8 mouse cellular contexts compared by ENCODE assay signal in genomic region chr9:94691311-94692087, GRCm38 (mm10). TPM values are rescaled to one million over a fixed set of nuclear protein-coding genes. Genes with fewer than 3 reads are reported as not detected.
A peak's percentile ranks its signal among the peaks of the same experiment; 100 is the strongest.
DNase-seq lines count a peak whose midpoint lies in the region; ATAC-seq and TF ChIP-seq lines count a peak whose summit lies in the region.
"Had no signal": no experiment of that assay in that cellular context is flagged by ENCODE, and none has a peak within 500 bp of the region (broad histone marks: within the 10 kb centered on the region; RNA-seq: fewer than 3 reads in every experiment).

No protein-coding gene starts in this region.

- TF ChIP-seq POLR2A in embryonic fibroblast, embryonic 13.5 days (IDR thresholded peaks at IDR 0.05; ENCODE audit: low read depth, low read length) = no peak

- H3K9ac ChIP-seq in neural tube, embryonic 13.5 days = no peak overlapping the region
- no peak overlapping the region for H3K9ac ChIP-seq in liver, embryonic 13.5 days

- no peaks in the 10 kb centered on the region for H3K27me3 ChIP-seq in neural tube, embryonic 13.5 days
- no peaks in the 10 kb centered on the region for H3K27me3 ChIP-seq in liver, embryonic 13.5 days

- H3K27ac ChIP-seq in neural tube, embryonic 13.5 days (replicated peaks) = peak overlapping the region; percentile 24; the same call in 1 of the 2 replicates
- peak overlapping the region; percentile 39 for H3K27ac ChIP-seq in embryonic fibroblast, embryonic 13.5 days (ENCODE audit: insufficient read depth, low read length)
- H3K27ac ChIP-seq in liver, embryonic 13.5 days = peak overlapping the region; percentile 63; the same call in 1 of the 2 replicates
- no peak overlapping the region for H3K27ac ChIP-seq in layer of hippocampus, adult 2 months

- no peak overlapping the region for H3K4me3 ChIP-seq in neural tube, embryonic 13.5 days
- H3K4me3 ChIP-seq in embryonic fibroblast, embryonic 13.5 days (ENCODE audit: insufficient read depth, low read length) = no peak overlapping the region
- no peak overlapping the region for H3K4me3 ChIP-seq in liver, embryonic 13.5 days (replicated peaks)
- no peak overlapping the region for H3K4me3 ChIP-seq in layer of hippocampus, adult 2 months

- H3K4me1 ChIP-seq in neural tube, embryonic 13.5 days (replicated peaks) = peaks cover 10% of the 10 kb centered on the region
- H3K4me1 ChIP-seq in embryonic fibroblast, embryonic 13.5 days (ENCODE audit: control insufficient read depth, insufficient read depth, low read length) = peaks cover 9% of the 10 kb centered on the region
- peaks cover 52% of the 10 kb centered on the region for H3K4me1 ChIP-seq in liver, embryonic 13.5 days (replicated peaks)

- WGBS in neural tube, embryonic 13.5 days = 36% methylated on average over 10 of the region's 10 CpGs
- WGBS in liver, embryonic 13.5 days (ENCODE audit: insufficient replicate concordance) = 21% methylated on average over 10 of the region's 10 CpGs

- no peak for TF ChIP-seq CTCF in embryonic fibroblast, embryonic 13.5 days (IDR thresholded peaks at IDR 0.05; ENCODE audit: borderline replicate concordance, insufficient read depth, low read length)
- TF ChIP-seq CTCF in layer of hippocampus, adult 2 months (conservative IDR thresholded peaks at IDR 0.05) = no peak

- DNase-seq in neural tube, embryonic 10.5 days (ENCODE audit: extremely low spot score, low spot score) = no peak
- DNase-seq in liver, embryonic 13.5 days = no peak
- peak; percentile 56 to 69 for DNase-seq in thymus, postnatal 36 days
- DNase-seq in layer of hippocampus, adult 2 months (ENCODE audit: low spot score in 2 of 2) = no peak
- DNase-seq in right cerebral cortex, postnatal 4 days = no peak
- DNase-seq: midbrain, embryonic 14.5 days had no signal

- H3K9me3 ChIP-seq in neural tube, embryonic 13.5 days = no peaks in the 10 kb centered on the region
- no peaks in the 10 kb centered on the region for H3K9me3 ChIP-seq in liver, embryonic 13.5 days (replicated peaks)

- no peaks in the 10 kb centered on the region for H3K36me3 ChIP-seq in neural tube, embryonic 13.5 days
- no peaks in the 10 kb centered on the region for H3K36me3 ChIP-seq in liver, embryonic 13.5 days

- ATAC-seq in neural tube, embryonic 13.5 days (ENCODE audit: low read depth) = no peak
- no peak for ATAC-seq in liver, embryonic 13.5 days (ENCODE audit: low read depth)

- no peak overlapping the region for H3K4me2 ChIP-seq in neural tube, embryonic 13.5 days
- no peak overlapping the region for H3K4me2 ChIP-seq in liver, embryonic 13.5 days

RNA-seq across cellular contexts. Expression of gene Slc9a9, which starts 21.8 kb away (rescaled TPM):
- polyA plus RNA-seq in neural tube, embryonic 13.5 days (2015; fragmentation: Nextera tagmentation; extraction: Ambion mirVana) = 13.2 and 13.9 TPM in 2 replicates
- 2.4 and 7.7 TPM in 2 replicates for polyA plus RNA-seq in embryonic fibroblast, embryonic 13.5 days (2011; ENCODE audit: insufficient read length, low read depth, missing spikeins)
- 1.6 and 2.3 TPM in 2 replicates for polyA plus RNA-seq in liver, embryonic 13.5 days (2015; fragmentation: Nextera tagmentation; extraction: Ambion mirVana)
- 10 to 100 TPM; 18.3 to 19.4 TPM for total RNA-seq in layer of hippocampus, adult 2 months (2021)

Comparison
In these comparisons a context has a peak if more than half of its experiments do, and no peak if none do; other contexts are left out.
1. DNase-seq: peak in thymus, postnatal 36 days (2 of 2); none in neural tube, embryonic 10.5 days (single experiment), liver, embryonic 13.5 days (single experiment), layer of hippocampus, adult 2 months (0 of 2) and right cerebral cortex, postnatal 4 days (single experiment).